Mouse (Mus musculus) brown adipose tissue, adult 24 weeks (tissue): ENCODE data around the gene Rpap1. TPM values are rescaled to one million over a fixed set of nuclear protein-coding genes. Genes with fewer than 3 reads are reported as not detected.

Experiments
- H3K27ac ChIP-seq: fragments of 200-500 bp; replicated peaks from 2 replicates; pipeline ENCODE4 v1.5.1; 2012; ENCODE audit warnings: low read depth, mild to moderate bottlenecking, low read length
- H3K4me1 ChIP-seq: fragments of 200-500 bp; 2 replicates; pipeline ENCODE4 v1.6.1; 2012; ENCODE audit warnings: low read length, mixed read lengths; ENCODE audit not compliant: control insufficient read depth, insufficient read depth, insufficient read length
- H3K4me3 ChIP-seq: fragments of 200-500 bp; 2 replicates; pipeline ENCODE4 v1.5.1; 2012; ENCODE audit warnings: low read depth, mild to moderate bottlenecking, low read length, moderate library complexity; ENCODE audit not compliant: insufficient read depth
- polyA plus RNA-seq: library from polyadenylated mRNA; stranded (reverse); fragments of >200 nt; gene quantifications from 2 replicates; pipeline ENCODE4 v1.2.4, GENCODE M21; 2012; ENCODE audit not compliant: missing spikeins, insufficient read depth, insufficient read length

The Rpap1 gene
- polyA plus RNA-seq, 1 experiment: 6.0 TPM

GRCm38 (mm10) chr2:119803618-119804274 is 16.4 kb upstream of the Rpap1 start:
- Histone ChIP-seq H3K4me1 (no peaks in the 10 kb centered on the region), H3K4me3 (no peak overlapping the region), H3K27ac (no peak overlapping the region)

GRCm38 (mm10) chr2:119802767-119803617 is 15.7 kb upstream of the Rpap1 start:
- no peak overlapping the region for H3K4me3 ChIP-seq
- H3K27ac ChIP-seq: no peak overlapping the region
- H3K4me1 ChIP-seq: no peaks in the 10 kb centered on the region

DNA sequence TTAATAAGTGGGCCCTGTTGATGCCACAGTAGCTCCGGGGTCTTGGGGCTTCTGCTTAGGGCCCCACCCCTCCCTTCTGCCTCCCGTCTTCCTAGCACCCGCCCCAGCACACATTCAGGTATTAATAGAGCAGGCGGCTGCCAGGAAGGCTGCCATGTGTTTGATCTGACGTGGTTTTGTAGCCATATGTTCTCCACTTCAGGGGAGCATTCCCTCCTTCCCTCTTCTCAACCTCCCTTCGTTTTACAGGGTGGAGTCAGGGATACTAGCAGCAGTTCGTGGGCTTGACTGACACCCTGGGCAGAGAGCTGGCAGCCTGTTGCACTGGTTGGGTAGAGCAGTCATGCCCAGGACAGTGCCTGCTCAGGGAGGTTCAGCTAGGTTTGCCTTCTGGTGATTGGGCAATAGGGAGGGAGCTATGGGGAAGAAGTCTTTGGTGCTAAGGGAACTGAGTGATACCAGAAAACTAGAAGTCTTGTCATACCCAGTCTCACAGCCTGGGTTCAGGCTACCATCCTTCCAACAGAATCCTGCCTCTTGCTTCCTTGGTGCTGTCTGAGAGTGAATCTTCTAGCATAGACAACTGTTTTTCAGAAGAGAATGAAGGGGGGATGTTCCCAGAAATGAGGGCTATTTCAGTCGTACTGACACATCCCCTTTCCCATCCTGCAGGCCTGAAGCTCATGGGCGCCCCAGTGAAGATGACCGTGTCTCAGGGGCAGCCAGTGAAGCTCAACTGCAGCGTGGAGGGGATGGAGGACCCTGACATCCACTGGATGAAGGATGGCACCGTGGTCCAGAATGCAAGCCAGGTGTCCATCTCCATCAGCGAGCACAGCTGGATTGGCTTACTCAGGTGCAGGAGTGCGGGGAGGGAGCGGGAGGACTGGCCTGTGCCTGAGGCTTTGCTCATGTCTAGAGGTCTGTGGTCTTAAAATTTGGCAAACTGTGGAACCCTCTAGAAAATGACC is 13.8 kb upstream of the Rpap1 start:
- Histone ChIP-seq H3K4me1 (no peaks in the 10 kb centered on the region), H3K27ac (no peak overlapping the region), H3K4me3 (peak overlapping the region; percentile 53; the same call in 1 of the 2 replicates)

- H3K4me3 ChIP-seq: peak overlapping the region; percentile 53
- no peaks in the 10 kb centered on the region for H3K4me1 ChIP-seq
- no peak overlapping the region for H3K27ac ChIP-seq
Observed at GRCm38 (mm10) chr2:119799961-119800550, 12.7 kb upstream of the Rpap1 start.

DNA sequence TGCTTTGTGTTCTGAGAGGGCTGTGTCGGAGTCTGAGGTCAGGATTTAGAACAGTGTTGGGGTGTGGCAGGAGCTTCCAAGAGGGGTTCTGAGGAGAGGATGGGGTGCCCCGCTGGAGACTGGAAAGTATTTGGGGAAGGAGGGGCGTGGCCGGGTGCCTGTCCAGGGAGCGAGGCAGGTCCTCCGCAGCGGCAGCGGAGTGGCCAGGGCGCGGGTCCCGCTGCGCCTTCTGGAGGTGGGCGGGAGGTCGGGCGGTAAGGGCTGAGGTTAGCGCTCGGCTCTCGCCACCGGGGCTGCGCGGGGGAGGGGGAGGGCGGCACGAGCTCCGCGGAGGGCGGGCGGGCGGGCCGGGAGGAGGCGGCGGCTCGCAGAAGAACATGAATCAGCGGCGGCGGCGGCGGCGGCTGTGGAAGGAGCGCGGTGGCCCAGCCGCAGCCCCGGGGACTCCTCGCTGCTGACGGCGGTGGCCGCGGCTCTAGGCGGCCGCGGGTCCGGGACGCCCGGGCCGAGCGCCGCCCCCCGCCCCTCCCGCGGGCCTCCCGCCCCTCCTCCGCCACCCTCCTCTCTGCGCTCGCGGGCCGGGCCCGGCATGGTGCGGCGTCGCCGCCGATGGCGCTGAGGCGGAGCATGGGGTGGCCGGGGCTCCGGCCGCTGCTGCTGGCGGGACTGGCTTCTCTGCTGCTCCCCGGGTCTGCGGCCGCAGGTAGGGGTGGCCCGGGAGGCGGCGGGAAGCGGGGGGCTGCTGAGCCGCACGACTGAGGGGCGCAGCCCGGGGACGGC is 12.0 kb upstream of the Rpap1 start:
- Histone ChIP-seq H3K4me3 (peak overlapping the region; percentile 53), H3K4me1 (no peaks in the 10 kb centered on the region), H3K27ac (no peak overlapping the region)

DNA sequence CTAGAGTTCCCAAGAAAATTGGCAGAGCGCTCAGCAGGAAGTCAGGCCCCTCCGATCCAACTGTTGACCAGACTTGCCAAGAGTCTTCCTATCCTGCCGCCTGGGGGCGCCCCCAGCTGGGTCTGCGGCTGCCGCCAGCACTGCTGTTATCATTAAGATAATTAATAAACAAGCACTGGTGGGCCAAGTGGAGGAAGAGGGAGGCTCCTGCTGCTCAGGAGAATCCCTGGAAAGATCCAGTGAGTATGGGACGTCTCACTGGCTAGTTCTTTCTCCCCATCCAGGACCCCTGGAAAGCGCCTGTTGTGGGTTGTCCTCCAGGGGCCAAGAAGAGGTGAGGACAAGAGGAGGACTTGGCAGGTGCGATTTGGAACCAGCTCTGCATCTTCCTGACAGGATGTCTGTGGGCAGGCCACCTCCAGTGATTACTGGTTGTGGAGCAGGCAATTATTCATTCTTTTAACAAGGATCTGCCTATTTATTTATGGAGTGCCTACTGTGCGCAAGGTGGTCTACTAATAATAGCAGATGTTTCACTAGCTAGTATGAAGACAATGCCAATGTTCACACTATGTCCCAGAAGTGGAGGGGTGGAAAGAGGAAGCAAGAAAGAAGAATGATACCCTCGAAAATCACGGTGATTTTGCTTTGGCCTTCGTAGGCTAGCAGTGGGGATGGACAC is 11.1 kb upstream of the Rpap1 start:
- no peaks in the 10 kb centered on the region for H3K4me1 ChIP-seq
- H3K27ac ChIP-seq: no peak overlapping the region
- H3K4me3 ChIP-seq: peak overlapping the region; percentile 53

GRCm38 (mm10) chr2:119797279-119797783 is 10.0 kb upstream of the Rpap1 start, which contains the start of gene Tyro3:
Gene Tyro3, plus strand, starts transcription at chr2:119797733.
- Histone ChIP-seq H3K27ac (no peak within 1 kb of the TSS), H3K4me3 (peak within 1 kb of the TSS; percentile 53; the same call in 1 of the 2 replicates), H3K4me1 (no peaks in the 10 kb centered on the region)

DNA sequence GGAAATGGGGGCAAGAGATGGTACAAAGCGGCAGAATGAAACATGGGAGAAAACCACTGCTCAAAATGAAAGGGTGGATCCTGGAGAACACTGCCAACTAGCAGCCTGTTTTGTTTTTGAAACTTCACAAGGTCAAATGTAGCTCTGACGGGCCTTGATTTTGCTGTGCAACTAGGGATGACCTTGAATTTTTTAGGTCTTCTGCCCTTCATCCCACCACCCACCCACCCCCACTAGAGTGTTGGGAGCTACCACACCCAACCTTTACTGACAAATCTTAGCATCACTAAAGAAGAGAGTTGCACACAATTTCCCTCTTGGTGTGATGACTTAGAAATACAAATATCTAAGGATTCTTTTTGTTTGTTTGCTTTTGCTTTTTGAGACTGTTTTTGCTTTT is 2.7 kb upstream of the Rpap1 start:
- Histone ChIP-seq H3K27ac (no peak overlapping the region), H3K4me1 (no peaks in the 10 kb centered on the region), H3K4me3 (no peak overlapping the region)

- Histone ChIP-seq H3K4me1 (no peaks in the 10 kb centered on the region), H3K4me3 (no peak overlapping the region), H3K27ac (no peak overlapping the region)
Observed at GRCm38 (mm10) chr2:119767246-119767645, 20.1 kb downstream of the Rpap1 start.

- H3K4me1 ChIP-seq: no peaks in the 10 kb centered on the region
- H3K4me3 ChIP-seq: no peak overlapping the region
- no peak overlapping the region for H3K27ac ChIP-seq
Observed at GRCm38 (mm10) chr2:119763924-119764323, 23.4 kb downstream of the Rpap1 start.

DNA sequence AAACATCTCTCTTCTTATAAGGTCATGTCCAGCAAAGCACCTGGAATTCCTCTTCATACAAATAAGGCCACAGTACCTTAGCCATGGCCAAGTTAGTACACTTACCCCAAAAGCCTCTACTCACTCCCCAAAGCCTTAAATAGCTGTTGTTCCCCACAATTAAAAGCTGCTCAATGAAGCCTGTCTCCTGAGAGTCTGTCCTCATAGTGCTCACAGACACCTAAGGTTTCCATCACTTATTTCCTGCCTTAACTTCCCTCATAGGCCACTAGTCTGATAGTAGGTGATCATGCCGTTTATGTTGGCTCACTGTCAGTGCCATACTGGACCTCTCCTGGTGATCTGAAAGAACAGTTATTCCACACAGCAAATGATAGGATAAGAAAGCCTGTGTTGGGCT is 25.1 kb downstream of the Rpap1 start:
- no peak overlapping the region for H3K27ac ChIP-seq
- no peak overlapping the region for H3K4me3 ChIP-seq
- no peaks in the 10 kb centered on the region for H3K4me1 ChIP-seq

- Histone ChIP-seq H3K4me3 (no peak within 1 kb of the TSS), H3K27ac (no peak within 1 kb of the TSS), H3K4me1 (no peaks in the 10 kb centered on the region)
Observed at GRCm38 (mm10) chr2:119760251-119760650, 27.1 kb downstream of the Rpap1 start, which contains the start of gene Ltk. Gene Ltk, minus strand, starts transcription at chr2:119760431.
